Mouse (Mus musculus) liver, embryonic 16.5 days (tissue): ENCODE data around the gene Myo18b. TPM values are rescaled to one million over a fixed set of nuclear protein-coding genes. Genes with fewer than 3 reads are reported as not detected.

Experiments used
- ATAC-seq: fragments of 200-750 bp; cut with Nextera tagmentation; 2 replicates; pipeline ENCODE4 v1.8.0; 2017; ENCODE audit warnings: low read depth, mild to moderate bottlenecking, moderate number of reproducible peaks, moderate library complexity
- H3K27ac ChIP-seq: fragments of 300-500 bp; sonication (generic); 2 replicates; pipeline ENCODE4 v1.5.1; 2014; ENCODE audit warnings: mild to moderate bottlenecking, low read length
- H3K27me3 ChIP-seq: fragments of 300-500 bp; sonication (generic); 2 replicates; pipeline ENCODE4 v1.6.1; 2014; ENCODE audit warnings: low read depth, low read length, mixed read lengths; ENCODE audit not compliant: control insufficient read depth, insufficient read depth
- H3K36me3 ChIP-seq: fragments of 300-500 bp; sonication (generic); 2 replicates; pipeline ENCODE4 v1.6.1; 2014; ENCODE audit warnings: mild to moderate bottlenecking; ENCODE audit not compliant: control insufficient read depth, insufficient read depth
- H3K4me1 ChIP-seq: fragments of 300-500 bp; sonication (generic); 2 replicates; pipeline ENCODE4 v1.6.1; 2014; ENCODE audit warnings: low read depth, low read length, mixed read lengths; ENCODE audit not compliant: control insufficient read depth
- H3K4me2 ChIP-seq: fragments of 300-500 bp; sonication (generic); 2 replicates; pipeline ENCODE4 v1.6.1; 2014; ENCODE audit warnings: low read depth, low read length, mixed read lengths
- H3K4me3 ChIP-seq: fragments of 300-500 bp; sonication (generic); 2 replicates; pipeline ENCODE4 v1.5.1; 2014; ENCODE audit warnings: low read depth, mild to moderate bottlenecking, low read length
- H3K9ac ChIP-seq: fragments of 300-500 bp; sonication (generic); 2 replicates; pipeline ENCODE4 v1.6.1; 2014; ENCODE audit warnings: low read depth, low read length
- H3K9me3 ChIP-seq: fragments of 300-500 bp; sonication (generic); replicated peaks from 2 replicates; pipeline ENCODE4 v1.6.1; 2016; ENCODE audit warnings: low read length; ENCODE audit not compliant: control insufficient read depth
- WGBS: fragments of 180-500 bp; shearing (Covaris S2); extraction: QIAGEN DNeasy Blood & Tissue Kit; methylation state at CpG from one replicate; pipeline ENCODE4 v1.1.7; 2014; ENCODE audit not compliant: insufficient replicate concordance; 5-methylcytosine and 5-hydroxymethylcytosine counted together
- polyA plus RNA-seq: library from polyadenylated mRNA; unstranded; fragments of >200 nt; fragmentation: Nextera tagmentation; extraction: Ambion mirVana; gene quantifications from 2 replicates; pipeline ENCODE4 v1.2.1, GENCODE M21; 2015

Myo18b gene
- polyA plus RNA-seq, 1 experiment from 2014 or later = 0.45 TPM

- no peaks in the 10 kb centered on the region for H3K9me3 ChIP-seq
- H3K4me3 ChIP-seq = no peak overlapping the region
- H3K27me3 ChIP-seq = no peaks in the 10 kb centered on the region
- H3K9ac ChIP-seq = no peak overlapping the region
- no peaks in the 10 kb centered on the region for H3K36me3 ChIP-seq
- H3K4me1 ChIP-seq = no peaks in the 10 kb centered on the region
- no peak for ATAC-seq
- no peak overlapping the region for H3K4me2 ChIP-seq
- H3K27ac ChIP-seq = no peak overlapping the region
- 39% methylated on average over 4 of the region's 4 CpGs for WGBS
Observed at GRCm38 (mm10) chr5:112864719-112865367, 31.3 kb downstream of the Myo18b start.

GRCm38 (mm10) chr5:112859379-112860035 lies 36.7 kb downstream of the Myo18b start:
- H3K4me1 ChIP-seq = no peaks in the 10 kb centered on the region
- WGBS = 53% methylated on average over 12 of the region's 12 CpGs
- ATAC-seq = no peak

GRCm38 (mm10) chr5:112853179-112853578 lies 43.0 kb downstream of the Myo18b start:
- no peak for ATAC-seq
- Histone ChIP-seq H3K4me2 (no peak overlapping the region), H3K4me1 (no peaks in the 10 kb centered on the region), H3K27me3 (no peaks in the 10 kb centered on the region), H3K36me3 (no peaks in the 10 kb centered on the region), H3K4me3 (no peak overlapping the region), H3K9ac (no peak overlapping the region), H3K9me3 (no peaks in the 10 kb centered on the region), H3K27ac (no peak overlapping the region)
- WGBS = 53% methylated on average over 8 of the region's 8 CpGs

More at GRCm38 (mm10) chr5:112859379-112860035, 36.7 kb downstream of the Myo18b start:
- Histone ChIP-seq H3K9me3 (no peaks in the 10 kb centered on the region), H3K27ac (no peak overlapping the region), H3K4me3 (no peak overlapping the region), H3K9ac (no peak overlapping the region), H3K36me3 (no peaks in the 10 kb centered on the region), H3K4me2 (no peak overlapping the region), H3K27me3 (no peaks in the 10 kb centered on the region)

- Histone ChIP-seq H3K4me1 (no peaks in the 10 kb centered on the region), H3K4me3 (no peak overlapping the region), H3K27me3 (no peaks in the 10 kb centered on the region), H3K4me2 (no peak overlapping the region), H3K9ac (no peak overlapping the region), H3K9me3 (no peaks in the 10 kb centered on the region), H3K36me3 (no peaks in the 10 kb centered on the region), H3K27ac (no peak overlapping the region)
- WGBS = 23% methylated on average over 5 of the region's 5 CpGs
- ATAC-seq = no peak
Observed at GRCm38 (mm10) chr5:112851389-112851788, 44.8 kb downstream of the Myo18b start.

GRCm38 (mm10) chr5:112848586-112849280 lies 47.4 kb downstream of the Myo18b start:
- WGBS = 2% methylated on average over 16 of the region's 16 CpGs
- Histone ChIP-seq H3K9ac (no peak overlapping the region), H3K4me2 (no peak overlapping the region), H3K4me1 (no peaks in the 10 kb centered on the region), H3K4me3 (no peak overlapping the region), H3K27ac (no peak overlapping the region), H3K9me3 (no peaks in the 10 kb centered on the region), H3K27me3 (no peaks in the 10 kb centered on the region), H3K36me3 (no peaks in the 10 kb centered on the region)
- ATAC-seq = no peak

- Histone ChIP-seq H3K4me2 (no peak overlapping the region), H3K4me3 (no peak overlapping the region), H3K27me3 (no peaks in the 10 kb centered on the region), H3K4me1 (no peaks in the 10 kb centered on the region), H3K27ac (no peak overlapping the region), H3K9ac (no peak overlapping the region), H3K9me3 (no peaks in the 10 kb centered on the region), H3K36me3 (no peaks in the 10 kb centered on the region)
- 18% methylated on average over 25 of the region's 25 CpGs for WGBS
- no peak for ATAC-seq
Observed at GRCm38 (mm10) chr5:112847985-112848542, 48.1 kb downstream of the Myo18b start.

- Histone ChIP-seq H3K27me3 (no peaks in the 10 kb centered on the region), H3K9ac (no peak overlapping the region), H3K9me3 (no peaks in the 10 kb centered on the region), H3K4me3 (no peak overlapping the region), H3K4me2 (no peak overlapping the region), H3K27ac (no peak overlapping the region), H3K36me3 (no peaks in the 10 kb centered on the region), H3K4me1 (no peaks in the 10 kb centered on the region)
- WGBS = 58% methylated on average over 11 of the region's 11 CpGs
- ATAC-seq = no peak
Observed at GRCm38 (mm10) chr5:112846146-112846545, 50.0 kb downstream of the Myo18b start.

- WGBS = 54% methylated on average over 3 of the region's 3 CpGs
- Histone ChIP-seq H3K27me3 (no peaks in the 10 kb centered on the region), H3K9ac (no peak overlapping the region), H3K4me3 (no peak overlapping the region), H3K9me3 (no peaks in the 10 kb centered on the region), H3K4me2 (no peak overlapping the region), H3K27ac (no peak overlapping the region), H3K36me3 (no peaks in the 10 kb centered on the region), H3K4me1 (no peaks in the 10 kb centered on the region)
- ATAC-seq = no peak
Observed at GRCm38 (mm10) chr5:112844460-112844859, 51.7 kb downstream of the Myo18b start.
